Mouse (Mus musculus): ENCODE data around the gene Dip2c. TPM values are rescaled to one million over a fixed set of nuclear protein-coding genes. Genes with fewer than 3 reads are reported as not detected.

Gene Dip2c
- polyA plus RNA-seq, 1 experiment from 2014 or later: 8.6 TPM

- Histone ChIP-seq H3K4me1 (ENCODE audit: insufficient read depth) (no peaks in the 10 kb centered on the region), H3K36me3 (ENCODE audit: insufficient read depth) (no peaks in the 10 kb centered on the region), H3K4me2 (no peak overlapping the region), H3K9ac (no peak overlapping the region), H3K27ac (ENCODE audit: low read depth) (no peak overlapping the region), H3K27me3 (ENCODE audit: insufficient read depth, low read length) (no peaks in the 10 kb centered on the region), H3K9me3 (ENCODE audit: low read depth, low read length) (no peaks in the 10 kb centered on the region), H3K4me3 (ENCODE audit: low read depth, low read length) (no peak overlapping the region)
- ATAC-seq (ENCODE audit: insufficient read depth): no peak
- no peak for TF ChIP-seq CTCF (IDR thresholded peaks at IDR 0.05; ENCODE audit: low read depth)
- DNase-seq: no peak
- WGBS: 72% methylated on average over 2 of the region's 2 CpGs
These were observed 43.4 kb downstream of the Dip2c start for GRCm38 (mm10) chr13:9319745-9320144.

- TF ChIP-seq CTCF (IDR thresholded peaks at IDR 0.05; ENCODE audit: low read depth): no peak
- Histone ChIP-seq H3K27ac (ENCODE audit: low read depth) (no peak overlapping the region), H3K27me3 (ENCODE audit: insufficient read depth, low read length) (no peaks in the 10 kb centered on the region), H3K36me3 (ENCODE audit: insufficient read depth) (no peaks in the 10 kb centered on the region), H3K4me1 (ENCODE audit: insufficient read depth) (no peaks in the 10 kb centered on the region), H3K9ac (no peak overlapping the region), H3K9me3 (ENCODE audit: low read depth, low read length) (no peaks in the 10 kb centered on the region), H3K4me2 (no peak overlapping the region), H3K4me3 (ENCODE audit: low read depth, low read length) (no peak overlapping the region)
- ATAC-seq (ENCODE audit: insufficient read depth): no peak
- no peak for DNase-seq
- 59% methylated on average over 1 of the region's 1 CpGs for WGBS
These were observed 48.9 kb downstream of the Dip2c start for GRCm38 (mm10) chr13:9325262-9325661.

GRCm38 (mm10) chr13:9329307-9329915 is 53.1 kb downstream of the Dip2c start:
- no peaks in the 10 kb centered on the region for H3K4me1 ChIP-seq (ENCODE audit: insufficient read depth)
- H3K4me2 ChIP-seq: no peak overlapping the region
- H3K9me3 ChIP-seq (ENCODE audit: low read depth, low read length): no peaks in the 10 kb centered on the region
- no peak overlapping the region for H3K4me3 ChIP-seq (ENCODE audit: low read depth, low read length)
- DNase-seq (peak; percentile 59), ATAC-seq (ENCODE audit: insufficient read depth) (peak; percentile 71; the same call in 1 of the 2 replicates)
- no peak overlapping the region for H3K27ac ChIP-seq (ENCODE audit: low read depth)
- H3K36me3 ChIP-seq (ENCODE audit: insufficient read depth): no peaks in the 10 kb centered on the region
- WGBS: 56% methylated on average over 1 of the region's 1 CpGs
- no peaks in the 10 kb centered on the region for H3K27me3 ChIP-seq (ENCODE audit: insufficient read depth, low read length)
- no peak for TF ChIP-seq CTCF (IDR thresholded peaks at IDR 0.05; ENCODE audit: low read depth)
- H3K9ac ChIP-seq: no peak overlapping the region

- Histone ChIP-seq H3K27me3 (ENCODE audit: insufficient read depth, low read length) (no peaks in the 10 kb centered on the region), H3K9ac (no peak overlapping the region), H3K4me2 (no peak overlapping the region), H3K36me3 (ENCODE audit: insufficient read depth) (no peaks in the 10 kb centered on the region), H3K27ac (ENCODE audit: low read depth) (no peak overlapping the region), H3K9me3 (ENCODE audit: low read depth, low read length) (no peaks in the 10 kb centered on the region), H3K4me3 (ENCODE audit: low read depth, low read length) (no peak overlapping the region), H3K4me1 (ENCODE audit: insufficient read depth) (no peaks in the 10 kb centered on the region)
- ATAC-seq (ENCODE audit: insufficient read depth) (no peak), DNase-seq (no peak)
- TF ChIP-seq CTCF (IDR thresholded peaks at IDR 0.05; ENCODE audit: low read depth): no peak
These were observed 56.9 kb downstream of the Dip2c start for GRCm38 (mm10) chr13:9333187-9333586.

GRCm38 (mm10) chr13:9340293-9340692 is 64.0 kb downstream of the Dip2c start:
- no peaks in the 10 kb centered on the region for H3K4me1 ChIP-seq (ENCODE audit: insufficient read depth)
- H3K27ac ChIP-seq (ENCODE audit: low read depth): no peak overlapping the region
- ATAC-seq (ENCODE audit: insufficient read depth) (no peak), DNase-seq (no peak)
- H3K27me3 ChIP-seq (ENCODE audit: insufficient read depth, low read length): no peaks in the 10 kb centered on the region
- no peak overlapping the region for H3K9ac ChIP-seq
- H3K4me2 ChIP-seq: no peak overlapping the region
- H3K4me3 ChIP-seq (ENCODE audit: low read depth, low read length): no peak overlapping the region
- no peak for TF ChIP-seq CTCF (IDR thresholded peaks at IDR 0.05; ENCODE audit: low read depth)
- no peaks in the 10 kb centered on the region for H3K9me3 ChIP-seq (ENCODE audit: low read depth, low read length)
- 84% methylated on average over 4 of the region's 4 CpGs for WGBS
- no peaks in the 10 kb centered on the region for H3K36me3 ChIP-seq (ENCODE audit: insufficient read depth)

GRCm38 (mm10) chr13:9342696-9343095 is 66.4 kb downstream of the Dip2c start:
- Histone ChIP-seq H3K9ac (no peak overlapping the region), H3K4me1 (ENCODE audit: insufficient read depth) (no peaks in the 10 kb centered on the region), H3K27ac (ENCODE audit: low read depth) (no peak overlapping the region), H3K4me2 (no peak overlapping the region), H3K36me3 (ENCODE audit: insufficient read depth) (no peaks in the 10 kb centered on the region), H3K27me3 (ENCODE audit: insufficient read depth, low read length) (no peaks in the 10 kb centered on the region), H3K4me3 (ENCODE audit: low read depth, low read length) (no peak overlapping the region), H3K9me3 (ENCODE audit: low read depth, low read length) (no peaks in the 10 kb centered on the region)
- 84% methylated on average over 1 of the region's 1 CpGs for WGBS
- TF ChIP-seq CTCF (IDR thresholded peaks at IDR 0.05; ENCODE audit: low read depth): no peak
- no peak for ATAC-seq (ENCODE audit: insufficient read depth)
- peak; percentile 9 for DNase-seq

- no peak for TF ChIP-seq CTCF (IDR thresholded peaks at IDR 0.05; ENCODE audit: low read depth)
- Histone ChIP-seq H3K9me3 (ENCODE audit: low read depth, low read length) (no peaks in the 10 kb centered on the region), H3K4me3 (ENCODE audit: low read depth, low read length) (no peak overlapping the region), H3K9ac (no peak overlapping the region), H3K4me2 (no peak overlapping the region), H3K27me3 (ENCODE audit: insufficient read depth, low read length) (no peaks in the 10 kb centered on the region), H3K4me1 (ENCODE audit: insufficient read depth) (0 out of 2 replicates have a peak, but pooled peaks cover 6% of the 10 kb centered on the region), H3K27ac (ENCODE audit: low read depth) (no peak overlapping the region), H3K36me3 (ENCODE audit: insufficient read depth) (no peaks in the 10 kb centered on the region)
- DNase-seq: no peak
- WGBS: 91% methylated on average over 3 of the region's 3 CpGs
- no peak for ATAC-seq (ENCODE audit: insufficient read depth)
These were observed 71.1 kb downstream of the Dip2c start for GRCm38 (mm10) chr13:9347448-9347847.

Data from lung, embryonic 14.5 days (tissue).